Mouse (Mus musculus) hindbrain, postnatal 0 days (tissue): ENCODE results near the gene Bicc1. TPM values are rescaled to one million over a fixed set of nuclear protein-coding genes. Genes with fewer than 3 reads are reported as not detected.

Experiments used
- ATAC-seq: fragments of 200-750 bp; cut with Nextera tagmentation; 2 replicates; pipeline ENCODE4 v1.8.0; 2017; ENCODE audit warnings: mild to moderate bottlenecking, moderate TSS enrichment, moderate library complexity
- DNase-seq: peaks from one replicate; pipeline ENCODE4 v3.0.0-alpha.2; 2015; ENCODE audit warnings: low spot score
- H3K27ac ChIP-seq: fragments of 300-500 bp; sonication (generic); 2 replicates; pipeline ENCODE4 v1.5.1; 2014; ENCODE audit warnings: mild to moderate bottlenecking
- H3K27me3 ChIP-seq: fragments of 300-500 bp; sonication (generic); 2 replicates; pipeline ENCODE4 v1.6.1; 2014; ENCODE audit warnings: low read length, mixed read lengths; ENCODE audit not compliant: insufficient read depth
- H3K36me3 ChIP-seq: fragments of 300-500 bp; sonication (generic); 2 replicates; pipeline ENCODE4 v1.6.1; 2014; ENCODE audit warnings: low read length, mixed read lengths; ENCODE audit not compliant: insufficient read depth
- H3K4me1 ChIP-seq: fragments of 300-500 bp; sonication (generic); 2 replicates; pipeline ENCODE4 v1.6.1; 2014; ENCODE audit warnings: antibody characterized with exemption, low read length, mixed read lengths; ENCODE audit not compliant: insufficient read depth
- H3K4me2 ChIP-seq: fragments of 300-500 bp; sonication (generic); 2 replicates; pipeline ENCODE4 v1.6.1; 2014; ENCODE audit warnings: low read depth, mild to moderate bottlenecking, low read length, moderate library complexity, mixed read lengths
- H3K4me3 ChIP-seq: fragments of 300-500 bp; sonication (generic); 2 replicates; pipeline ENCODE4 v1.5.1; 2014; ENCODE audit warnings: low read length
- H3K9ac ChIP-seq: fragments of 300-500 bp; sonication (generic); replicated peaks from 2 replicates; pipeline ENCODE4 v1.6.1; 2014; ENCODE audit warnings: mild to moderate bottlenecking, low read length, moderate library complexity, mixed read lengths
- H3K9me3 ChIP-seq: fragments of 300-500 bp; sonication (generic); 2 replicates; pipeline ENCODE4 v1.6.1; 2016; ENCODE audit warnings: low read length, mixed read lengths
- CTCF ChIP-seq: IDR thresholded peaks from 2 replicates; pipeline ENCODE4 v1.5.1; 2016; ENCODE audit warnings: antibody characterized with exemption, control low read depth, low read depth
- WGBS: fragments of 180-500 bp; shearing (Covaris S2); extraction: QIAGEN DNeasy Blood & Tissue Kit; methylation state at CpG from one replicate; pipeline ENCODE4 v1.1.7; 2014; 5-methylcytosine and 5-hydroxymethylcytosine counted together
- polyA plus RNA-seq: library from polyadenylated mRNA; unstranded; fragments of >200 nt; fragmentation: Nextera tagmentation; extraction: Ambion mirVana; gene quantifications from 2 replicates; pipeline ENCODE4 v1.2.1, GENCODE M21; 2015
- total RNA-seq: library from RNA; depleted of rRNA; stranded (reverse); fragments of >200 nt; gene quantifications from 2 replicates; pipeline ENCODE4 v1.2.3, GENCODE M21; 2014

The Bicc1 gene
- total and polyA plus RNA-seq, 2 experiments from 2014 or later = 5.1 to 6.5 TPM

GRCm38 (mm10) chr10:71169811-71170210 lies 10.3 kb upstream of the Bicc1 start:
- Histone ChIP-seq H3K27ac (no peak overlapping the region), H3K9ac (no peak overlapping the region), H3K36me3 (no peaks in the 10 kb centered on the region), H3K4me1 (no peaks in the 10 kb centered on the region), H3K4me3 (no peak overlapping the region), H3K27me3 (no peaks in the 10 kb centered on the region), H3K9me3 (no peaks in the 10 kb centered on the region), H3K4me2 (no peak overlapping the region)
- WGBS = 85% methylated on average over 10 of the region's 10 CpGs
- no peak for TF ChIP-seq CTCF
- ATAC-seq = no peak
- DNase-seq = no peak

GRCm38 (mm10) chr10:71169171-71169570 lies 9.7 kb upstream of the Bicc1 start:
- ATAC-seq (no peak), DNase-seq (no peak)
- Histone ChIP-seq H3K9me3 (no peaks in the 10 kb centered on the region), H3K4me2 (no peak overlapping the region), H3K9ac (no peak overlapping the region), H3K36me3 (no peaks in the 10 kb centered on the region), H3K4me3 (no peak overlapping the region), H3K27ac (no peak overlapping the region), H3K4me1 (no peaks in the 10 kb centered on the region), H3K27me3 (no peaks in the 10 kb centered on the region)
- TF ChIP-seq CTCF = no peak
- whole genome bisulfite sequencing = 55% methylated on average over 4 of the region's 4 CpGs

GRCm38 (mm10) chr10:71160449-71160848 lies 949 bp upstream of the Bicc1 start:
- DNase-seq (no peak), ATAC-seq (no peak)
- Histone ChIP-seq H3K9me3 (no peaks in the 10 kb centered on the region), H3K4me1 (no peaks in the 10 kb centered on the region), H3K36me3 (no peaks in the 10 kb centered on the region), H3K27me3 (no peaks in the 10 kb centered on the region), H3K4me3 (no peak overlapping the region), H3K4me2 (no peak overlapping the region), H3K27ac (no peak overlapping the region), H3K9ac (no peak overlapping the region)
- WGBS = 77% methylated on average over 12 of the region's 12 CpGs
- TF ChIP-seq CTCF = no peak

- TF ChIP-seq CTCF = no peak
- under 1% methylated on average over 58 of the region's 65 CpGs for WGBS
- ATAC-seq (peak; percentile 77), DNase-seq (peak; percentile 64)
- no peaks in the 10 kb centered on the region for H3K4me1 ChIP-seq
- H3K9ac ChIP-seq = peak overlapping the region; percentile 53
- no peaks in the 10 kb centered on the region for H3K27me3 ChIP-seq
- H3K36me3 ChIP-seq = no peaks in the 10 kb centered on the region
- H3K27ac ChIP-seq = peak overlapping the region; percentile 62; the same call in 1 of the 2 replicates
- peak overlapping the region; percentile 97 for H3K4me2 ChIP-seq
- no peaks in the 10 kb centered on the region for H3K9me3 ChIP-seq
- peak overlapping the region; percentile 66 for H3K4me3 ChIP-seq
These were observed 392 bp downstream of the Bicc1 start for GRCm38 (mm10) chr10:71158940-71159675.

GRCm38 (mm10) chr10:71156569-71156968 lies 2.9 kb downstream of the Bicc1 start:
- no peak for TF ChIP-seq CTCF
- Histone ChIP-seq H3K27ac (no peak overlapping the region), H3K4me3 (no peak overlapping the region), H3K4me2 (no peak overlapping the region), H3K36me3 (no peaks in the 10 kb centered on the region), H3K9ac (no peak overlapping the region), H3K4me1 (no peaks in the 10 kb centered on the region), H3K9me3 (no peaks in the 10 kb centered on the region), H3K27me3 (no peaks in the 10 kb centered on the region)
- 92% methylated on average over 5 of the region's 5 CpGs for WGBS
- ATAC-seq (no peak), DNase-seq (no peak)

GRCm38 (mm10) chr10:71153610-71154009 lies 5.9 kb downstream of the Bicc1 start:
- Histone ChIP-seq H3K27ac (no peak overlapping the region), H3K9me3 (no peaks in the 10 kb centered on the region), H3K4me3 (no peak overlapping the region), H3K36me3 (no peaks in the 10 kb centered on the region), H3K4me2 (no peak overlapping the region), H3K4me1 (no peaks in the 10 kb centered on the region), H3K9ac (no peak overlapping the region), H3K27me3 (no peaks in the 10 kb centered on the region)
- TF ChIP-seq CTCF = no peak
- DNase-seq (no peak), ATAC-seq (no peak)
- 99% methylated on average over 6 of the region's 6 CpGs for WGBS

- Histone ChIP-seq H3K9ac (no peak overlapping the region), H3K27ac (no peak overlapping the region), H3K4me2 (no peak overlapping the region), H3K9me3 (no peaks in the 10 kb centered on the region), H3K4me1 (no peaks in the 10 kb centered on the region), H3K36me3 (no peaks in the 10 kb centered on the region), H3K4me3 (no peak overlapping the region), H3K27me3 (no peaks in the 10 kb centered on the region)
- ATAC-seq (no peak), DNase-seq (no peak)
- no peak for TF ChIP-seq CTCF
- WGBS = 87% methylated on average over 1 of the region's 1 CpGs
These were observed 6.4 kb downstream of the Bicc1 start for GRCm38 (mm10) chr10:71153138-71153537.
